Mouse (Mus musculus): Measurements from ENCODE around the gene 1810013L24Rik. TPM values are rescaled to one million over a fixed set of nuclear protein-coding genes. Genes with fewer than 3 reads are reported as not detected.
A peak's percentile ranks its signal among the peaks of the same experiment; 100 is the strongest.

The 1810013L24Rik gene
- polyA plus RNA-seq, 1 experiment from 2014 or later: 21.6 TPM

- Histone ChIP-seq H3K27ac (ENCODE audit: low read depth, low read length) (peak overlapping the region; percentile 82), H3K4me2 (peak overlapping the region; percentile 96), H3K9ac (ENCODE audit: low read length) (peak overlapping the region; percentile 67), H3K4me1 (ENCODE audit: control insufficient read depth, insufficient read depth, low read length) (peaks cover 20% of the 10 kb centered on the region), H3K27me3 (ENCODE audit: control insufficient read depth, insufficient read depth, low read length) (no peaks in the 10 kb centered on the region), H3K4me3 (ENCODE audit: low read depth, low read length) (peak overlapping the region; percentile 99), H3K9me3 (ENCODE audit: control insufficient read depth, low read length) (no peaks in the 10 kb centered on the region), H3K36me3 (ENCODE audit: control insufficient read depth, insufficient read depth, low read length) (no peaks in the 10 kb centered on the region)
- ATAC-seq (ENCODE audit: low FRiP score) (peak; percentile 70), DNase-seq (ENCODE audit: low spot score, missing footprints) (peak; percentile 73)
- 13% methylated on average over 33 of the region's 33 CpGs for WGBS
These were observed 1.0 kb upstream of the 1810013L24Rik start for GRCm38 (mm10) chr16:8828636-8829563.

DNA sequence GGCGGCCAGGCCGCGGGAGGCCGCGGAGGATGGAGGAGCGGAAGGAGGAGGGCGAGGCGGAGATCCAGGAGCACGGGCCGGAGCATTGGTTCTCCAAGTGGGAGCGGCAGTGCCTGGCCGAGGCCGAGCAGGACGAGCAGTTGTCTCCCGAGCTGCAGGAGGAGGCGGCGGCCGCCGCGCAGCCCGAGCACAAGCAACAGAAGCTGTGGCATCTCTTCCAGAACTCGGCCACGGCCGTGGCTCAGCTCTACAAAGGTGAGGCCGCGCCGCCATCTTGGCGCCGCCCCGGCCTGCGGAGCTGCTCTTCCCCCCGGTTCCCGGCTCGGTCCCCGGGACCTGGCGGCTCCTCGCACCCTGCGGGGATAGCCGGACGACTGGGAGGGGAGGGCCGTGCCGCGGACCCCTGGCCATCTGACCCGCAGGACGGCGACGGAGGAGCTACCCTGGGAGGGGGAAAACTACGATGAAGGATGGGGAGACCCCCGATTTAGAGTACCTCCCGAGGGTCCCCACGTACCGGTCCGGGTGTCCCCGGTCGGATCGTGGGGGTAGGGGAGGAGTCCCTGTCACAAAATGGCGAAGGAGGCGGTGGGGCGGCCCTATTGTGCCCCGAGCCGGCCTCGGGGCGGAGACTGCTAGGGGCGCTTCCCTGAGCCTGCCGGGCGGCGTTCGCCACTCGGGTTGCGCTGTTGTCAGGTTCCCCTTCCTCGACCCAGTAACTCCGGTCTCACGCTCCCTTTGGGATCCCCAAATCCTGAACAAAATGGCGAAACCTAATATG, 721 bp downstream of the 1810013L24Rik start:
- H3K9ac ChIP-seq (ENCODE audit: low read length): peak overlapping the region; percentile 95
- DNase-seq (ENCODE audit: low spot score, missing footprints) (peak; percentile 95), ATAC-seq (ENCODE audit: low FRiP score) (peak; percentile 12)
- H3K4me2 ChIP-seq: peak overlapping the region; percentile 61
- H3K36me3 ChIP-seq (ENCODE audit: control insufficient read depth, insufficient read depth, low read length): peaks cover 3% of the 10 kb centered on the region; the same call in 1 of the 2 replicates
- H3K9me3 ChIP-seq (ENCODE audit: control insufficient read depth, low read length): no peaks in the 10 kb centered on the region
- under 1% methylated on average over 66 of the region's 74 CpGs for WGBS
- peaks cover 20% of the 10 kb centered on the region for H3K4me1 ChIP-seq (ENCODE audit: control insufficient read depth, insufficient read depth, low read length)
- H3K27me3 ChIP-seq (ENCODE audit: control insufficient read depth, insufficient read depth, low read length): no peaks in the 10 kb centered on the region
- H3K27ac ChIP-seq (ENCODE audit: low read depth, low read length): peak overlapping the region; percentile 95
- H3K4me3 ChIP-seq (ENCODE audit: low read depth, low read length): peak overlapping the region; percentile 99

- Histone ChIP-seq H3K9me3 (ENCODE audit: control insufficient read depth, low read length) (no peaks in the 10 kb centered on the region), H3K27me3 (ENCODE audit: control insufficient read depth, insufficient read depth, low read length) (no peaks in the 10 kb centered on the region), H3K36me3 (ENCODE audit: control insufficient read depth, insufficient read depth, low read length) (peaks cover 3% of the 10 kb centered on the region; the same call in 1 of the 2 replicates), H3K4me1 (ENCODE audit: control insufficient read depth, insufficient read depth, low read length) (peaks cover 20% of the 10 kb centered on the region), H3K9ac (ENCODE audit: low read length) (peak overlapping the region; percentile 95), H3K27ac (ENCODE audit: low read depth, low read length) (no peak overlapping the region; the same call in 1 of the 2 replicates), H3K4me2 (peak overlapping the region; percentile 61), H3K4me3 (ENCODE audit: low read depth, low read length) (peak overlapping the region; percentile 99)
- no peak for DNase-seq (ENCODE audit: low spot score, missing footprints)
- no peak for ATAC-seq (ENCODE audit: low FRiP score)
- WGBS: 6% methylated on average over 12 of the region's 12 CpGs
These were observed 1.3 kb downstream of the 1810013L24Rik start for GRCm38 (mm10) chr16:8831241-8831640.

DNA sequence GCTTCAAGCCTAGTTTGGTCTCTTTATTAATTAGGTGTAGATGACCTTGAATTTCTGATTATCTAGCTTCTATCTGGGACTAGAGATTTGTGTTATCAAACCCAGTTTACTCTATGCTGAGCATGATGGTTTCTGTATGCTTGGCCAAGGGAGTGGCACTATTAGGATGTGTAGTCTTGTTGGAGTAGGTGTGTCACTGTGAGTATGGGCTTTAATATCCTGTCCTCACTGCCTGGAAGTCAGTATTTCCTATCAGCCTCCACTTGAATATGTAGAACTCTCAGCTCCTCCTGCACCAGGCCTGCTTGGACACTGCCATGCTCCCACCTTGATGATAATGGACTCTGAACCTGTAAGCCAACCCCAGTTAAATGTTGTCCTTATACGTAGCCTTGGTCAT, 7.0 kb downstream of the 1810013L24Rik start:
- Histone ChIP-seq H3K4me1 (ENCODE audit: control insufficient read depth, insufficient read depth, low read length) (peaks cover 16% of the 10 kb centered on the region), H3K27me3 (ENCODE audit: control insufficient read depth, insufficient read depth, low read length) (no peaks in the 10 kb centered on the region), H3K36me3 (ENCODE audit: control insufficient read depth, insufficient read depth, low read length) (peaks cover 3% of the 10 kb centered on the region), H3K4me2 (no peak overlapping the region), H3K9ac (ENCODE audit: low read length) (no peak overlapping the region), H3K27ac (ENCODE audit: low read depth, low read length) (no peak overlapping the region), H3K4me3 (ENCODE audit: low read depth, low read length) (no peak overlapping the region), H3K9me3 (ENCODE audit: control insufficient read depth, low read length) (no peaks in the 10 kb centered on the region)
- ATAC-seq (ENCODE audit: low FRiP score) (no peak), DNase-seq (ENCODE audit: low spot score, missing footprints) (no peak)
- 100% methylated on average over 1 of the region's 1 CpGs for WGBS

- no peak overlapping the region for H3K4me3 ChIP-seq (ENCODE audit: low read depth, low read length)
- DNase-seq (ENCODE audit: low spot score, missing footprints) (no peak), ATAC-seq (ENCODE audit: low FRiP score) (no peak)
- H3K4me2 ChIP-seq: no peak overlapping the region
- peaks cover 10% of the 10 kb centered on the region for H3K4me1 ChIP-seq (ENCODE audit: control insufficient read depth, insufficient read depth, low read length)
- no peaks in the 10 kb centered on the region for H3K27me3 ChIP-seq (ENCODE audit: control insufficient read depth, insufficient read depth, low read length)
- H3K27ac ChIP-seq (ENCODE audit: low read depth, low read length): no peak overlapping the region
- H3K36me3 ChIP-seq (ENCODE audit: control insufficient read depth, insufficient read depth, low read length): peaks cover 3% of the 10 kb centered on the region
- no peak overlapping the region for H3K9ac ChIP-seq (ENCODE audit: low read length)
- 97% methylated on average over 1 of the region's 1 CpGs for WGBS
- no peaks in the 10 kb centered on the region for H3K9me3 ChIP-seq (ENCODE audit: control insufficient read depth, low read length)
These were observed 7.7 kb downstream of the 1810013L24Rik start for GRCm38 (mm10) chr16:8837595-8837994.

GRCm38 (mm10) chr16:8838921-8839320, 9.0 kb downstream of the 1810013L24Rik start:
- peak; percentile 57 for DNase-seq (ENCODE audit: low spot score, missing footprints)
- Histone ChIP-seq H3K9me3 (ENCODE audit: control insufficient read depth, low read length) (no peaks in the 10 kb centered on the region), H3K4me1 (ENCODE audit: control insufficient read depth, insufficient read depth, low read length) (no peaks in the 10 kb centered on the region; the same call in 1 of the 2 replicates), H3K27ac (ENCODE audit: low read depth, low read length) (no peak overlapping the region), H3K27me3 (ENCODE audit: control insufficient read depth, insufficient read depth, low read length) (no peaks in the 10 kb centered on the region), H3K4me2 (no peak overlapping the region), H3K4me3 (ENCODE audit: low read depth, low read length) (no peak overlapping the region), H3K9ac (ENCODE audit: low read length) (no peak overlapping the region), H3K36me3 (ENCODE audit: control insufficient read depth, insufficient read depth, low read length) (peaks cover 7% of the 10 kb centered on the region)
- ATAC-seq (ENCODE audit: low FRiP score): no peak

GRCm38 (mm10) chr16:8840557-8840956, 10.7 kb downstream of the 1810013L24Rik start:
- ATAC-seq (ENCODE audit: low FRiP score): no peak
- Histone ChIP-seq H3K9ac (ENCODE audit: low read length) (no peak overlapping the region), H3K27me3 (ENCODE audit: control insufficient read depth, insufficient read depth, low read length) (no peaks in the 10 kb centered on the region), H3K4me2 (no peak overlapping the region), H3K27ac (ENCODE audit: low read depth, low read length) (no peak overlapping the region), H3K36me3 (ENCODE audit: control insufficient read depth, insufficient read depth, low read length) (peaks cover 4% of the 10 kb centered on the region; the same call in 1 of the 2 replicates), H3K9me3 (ENCODE audit: control insufficient read depth, low read length) (no peaks in the 10 kb centered on the region), H3K4me1 (ENCODE audit: control insufficient read depth, insufficient read depth, low read length) (no peaks in the 10 kb centered on the region), H3K4me3 (ENCODE audit: low read depth, low read length) (no peak overlapping the region)
- peak; percentile 73 for DNase-seq (ENCODE audit: low spot score, missing footprints)
- WGBS: 94% methylated on average over 3 of the region's 3 CpGs

- Histone ChIP-seq H3K36me3 (ENCODE audit: control insufficient read depth, insufficient read depth, low read length) (peaks cover 7% of the 10 kb centered on the region; the same call in 1 of the 2 replicates), H3K4me1 (ENCODE audit: control insufficient read depth, insufficient read depth, low read length) (no peaks in the 10 kb centered on the region), H3K27ac (ENCODE audit: low read depth, low read length) (no peak overlapping the region), H3K4me3 (ENCODE audit: low read depth, low read length) (no peak overlapping the region), H3K9ac (ENCODE audit: low read length) (no peak overlapping the region), H3K27me3 (ENCODE audit: control insufficient read depth, insufficient read depth, low read length) (no peaks in the 10 kb centered on the region), H3K9me3 (ENCODE audit: control insufficient read depth, low read length) (no peaks in the 10 kb centered on the region), H3K4me2 (no peak overlapping the region)
- ATAC-seq (ENCODE audit: low FRiP score): no peak
- WGBS: 94% methylated on average over 10 of the region's 10 CpGs
- no peak for DNase-seq (ENCODE audit: low spot score, missing footprints)
These were observed 13.1 kb downstream of the 1810013L24Rik start for GRCm38 (mm10) chr16:8842962-8843361.
